Mouse (Mus musculus): ENCODE data around the gene Angpt4. TPM values are rescaled to one million over a fixed set of nuclear protein-coding genes. Genes with fewer than 3 reads are reported as not detected.

The Angpt4 gene
- polyA plus RNA-seq, 1 experiment = not detected

DNA sequence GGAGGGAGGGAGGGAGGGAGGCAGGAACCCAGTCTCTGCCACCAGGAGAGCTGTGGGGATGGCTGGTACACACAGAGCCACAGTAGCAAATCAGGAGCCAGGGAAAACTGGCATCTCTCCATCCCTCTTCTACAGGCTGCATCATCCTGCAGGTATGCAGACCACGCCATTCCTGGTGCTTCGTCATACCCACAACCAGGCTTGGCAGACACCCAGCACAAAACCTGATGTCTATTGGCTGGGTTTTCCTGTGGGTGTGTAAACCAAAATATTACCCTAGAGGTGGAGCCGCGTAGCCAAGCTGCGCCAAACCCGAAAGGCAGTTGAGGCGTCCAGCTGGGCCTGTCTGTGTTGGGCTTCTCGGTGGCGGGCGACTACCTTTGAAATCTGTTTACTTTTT lies 51.5 kb downstream of the Angpt4 start:
- H3K4me1 ChIP-seq (ENCODE audit: control insufficient read depth, insufficient read depth, low read length) = peaks cover 16% of the 10 kb centered on the region
- WGBS = 67% methylated on average over 10 of the region's 10 CpGs
- TF ChIP-seq POLR2A (IDR thresholded peaks at IDR 0.05; ENCODE audit: insufficient read depth, low read depth, low read length) (no peak), CTCF (IDR thresholded peaks at IDR 0.05; ENCODE audit: insufficient read depth, low read depth, low read length) (no peak)
- no peak overlapping the region for H3K4me3 ChIP-seq (ENCODE audit: insufficient read depth, low read depth, low read length)
- no peak overlapping the region for H3K27ac ChIP-seq (ENCODE audit: insufficient read depth, low read depth, low read length)

DNA sequence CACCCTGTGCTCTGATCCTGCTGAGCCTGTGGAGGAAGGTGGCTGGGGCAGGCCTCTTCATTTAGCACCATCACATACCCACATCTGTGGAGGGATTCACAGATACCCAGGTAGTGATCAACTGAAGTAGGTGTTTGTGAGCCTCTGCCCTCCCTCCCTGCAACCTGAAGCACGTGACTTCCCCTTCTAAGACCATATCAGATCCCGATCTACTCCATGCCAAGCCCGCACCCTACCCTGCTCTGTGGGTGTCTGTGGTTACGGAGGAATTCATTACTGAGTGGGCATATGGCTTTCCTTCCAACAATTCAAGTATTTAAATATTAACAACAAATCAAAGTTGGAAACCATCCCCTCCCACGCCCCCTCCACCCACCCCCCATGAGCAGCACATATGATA lies 52.3 kb downstream of the Angpt4 start:
- peaks cover 16% of the 10 kb centered on the region for H3K4me1 ChIP-seq (ENCODE audit: control insufficient read depth, insufficient read depth, low read length)
- TF ChIP-seq POLR2A (IDR thresholded peaks at IDR 0.05; ENCODE audit: insufficient read depth, low read depth, low read length) (no peak), CTCF (IDR thresholded peaks at IDR 0.05; ENCODE audit: insufficient read depth, low read depth, low read length) (no peak)
- 94% methylated on average over 5 of the region's 5 CpGs for WGBS
- no peak overlapping the region for H3K4me3 ChIP-seq (ENCODE audit: insufficient read depth, low read depth, low read length)
- no peak overlapping the region for H3K27ac ChIP-seq (ENCODE audit: insufficient read depth, low read depth, low read length)

DNA sequence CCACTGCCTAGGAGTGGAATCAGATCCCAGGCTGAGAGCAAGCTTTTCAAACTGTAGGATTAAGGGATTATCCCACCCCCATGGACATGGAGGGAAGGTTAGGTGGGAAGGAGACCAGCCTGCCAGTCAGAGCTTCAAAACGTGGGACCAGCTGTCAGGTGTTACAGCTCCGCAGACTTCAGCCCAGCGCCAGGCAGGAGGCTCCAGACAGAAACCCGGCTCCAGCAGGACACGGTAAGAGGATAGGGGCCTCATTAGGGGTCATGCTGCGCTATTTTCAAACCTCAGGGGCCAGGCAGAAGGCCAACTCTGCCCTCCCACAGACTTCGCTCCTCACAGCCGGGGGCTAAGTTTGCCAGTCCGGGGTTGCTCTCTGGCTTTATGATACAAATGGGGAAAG lies 53.0 kb downstream of the Angpt4 start:
- Histone ChIP-seq H3K4me3 (ENCODE audit: insufficient read depth, low read depth, low read length) (no peak overlapping the region), H3K27ac (ENCODE audit: insufficient read depth, low read depth, low read length) (no peak overlapping the region), H3K4me1 (ENCODE audit: control insufficient read depth, insufficient read depth, low read length) (peaks cover 22% of the 10 kb centered on the region)
- 38% methylated on average over 9 of the region's 9 CpGs for WGBS
- no peak for TF ChIP-seq POLR2A (IDR thresholded peaks at IDR 0.05; ENCODE audit: insufficient read depth, low read depth, low read length)
- no peak for TF ChIP-seq CTCF (IDR thresholded peaks at IDR 0.05; ENCODE audit: insufficient read depth, low read depth, low read length)

DNA sequence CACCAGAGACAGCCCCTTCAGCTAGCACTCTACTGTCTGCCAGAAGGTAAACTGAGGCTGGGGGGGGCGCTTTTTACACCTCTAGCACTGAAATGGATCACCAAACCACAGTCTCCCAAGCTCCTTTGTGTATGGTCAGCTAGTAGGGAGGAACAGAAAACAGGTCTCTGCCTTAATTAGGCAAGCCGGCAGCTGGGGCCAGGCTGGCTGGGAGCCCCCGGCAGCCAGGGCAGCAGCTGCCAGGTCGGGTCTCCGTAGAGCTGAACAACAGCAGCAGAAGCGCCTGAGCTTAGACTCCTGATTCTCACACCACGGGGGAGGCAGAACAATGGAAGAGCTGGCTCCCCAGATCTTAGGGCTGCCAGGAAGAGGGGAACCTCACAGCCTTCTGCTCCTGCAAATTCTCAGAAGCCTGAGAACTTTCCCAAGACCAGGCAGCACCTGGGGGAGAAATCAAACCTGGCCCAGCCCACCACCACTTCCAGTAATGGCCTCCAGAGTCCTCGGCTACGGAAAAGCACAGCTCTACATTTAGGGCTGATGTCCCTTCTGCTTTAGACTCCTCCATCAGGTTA lies 56.3 kb downstream of the Angpt4 start:
- Histone ChIP-seq H3K27ac (ENCODE audit: insufficient read depth, low read depth, low read length) (no peak overlapping the region), H3K4me1 (ENCODE audit: control insufficient read depth, insufficient read depth, low read length) (peaks cover 35% of the 10 kb centered on the region)
- 47% methylated on average over 9 of the region's 9 CpGs for WGBS

DNA sequence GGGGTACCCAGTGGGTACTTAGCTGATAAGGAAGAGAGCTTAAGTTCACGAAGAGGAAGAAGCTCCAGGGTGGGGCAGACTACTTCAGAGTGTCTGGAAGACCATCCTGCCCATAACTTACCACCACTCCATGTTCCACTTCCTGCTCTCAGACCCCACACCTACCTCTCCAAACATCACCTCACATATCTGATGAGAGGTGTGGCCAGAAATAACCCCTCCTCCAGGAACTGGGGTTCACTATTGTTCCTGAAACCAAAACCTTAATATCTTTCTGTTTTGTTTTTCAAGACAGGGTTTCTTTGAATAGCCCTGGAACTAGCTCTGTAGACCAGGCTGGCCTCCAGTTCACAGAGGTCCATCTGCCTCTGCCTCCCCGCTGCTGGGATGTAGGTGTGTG lies 56.8 kb downstream of the Angpt4 start:
- H3K4me3 ChIP-seq (ENCODE audit: insufficient read depth, low read depth, low read length) = no peak overlapping the region
- TF ChIP-seq CTCF (IDR thresholded peaks at IDR 0.05; ENCODE audit: insufficient read depth, low read depth, low read length) = no peak
- no peak overlapping the region for H3K27ac ChIP-seq (ENCODE audit: insufficient read depth, low read depth, low read length)
- 85% methylated on average over 2 of the region's 2 CpGs for WGBS
- H3K4me1 ChIP-seq (ENCODE audit: control insufficient read depth, insufficient read depth, low read length) = peaks cover 35% of the 10 kb centered on the region

More for the DNA sequence above, 56.3 kb downstream of the Angpt4 start:
- no peak for TF ChIP-seq POLR2A (IDR thresholded peaks at IDR 0.05; ENCODE audit: insufficient read depth, low read depth, low read length)
- TF ChIP-seq CTCF (IDR thresholded peaks at IDR 0.05; ENCODE audit: insufficient read depth, low read depth, low read length) = no peak
- H3K4me3 ChIP-seq (ENCODE audit: insufficient read depth, low read depth, low read length) = no peak overlapping the region

DNA sequence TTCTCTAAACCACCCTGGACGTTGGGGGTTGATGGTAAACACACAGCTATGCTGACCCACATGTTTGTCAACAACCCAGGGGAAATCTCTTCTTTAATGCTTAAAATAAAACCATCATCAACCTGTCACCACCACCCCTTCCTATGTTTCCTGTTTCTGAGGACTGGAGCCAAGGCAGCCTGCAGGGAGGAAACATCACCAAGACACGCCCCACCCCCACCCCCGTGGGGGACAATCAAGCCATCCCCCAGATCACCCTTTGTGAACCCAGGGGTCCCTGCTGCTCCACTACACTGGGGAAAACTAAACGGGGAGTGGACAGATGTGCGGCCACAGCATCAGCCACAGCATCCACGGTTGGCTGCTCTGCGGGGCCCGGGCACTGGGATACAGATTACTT lies 57.4 kb downstream of the Angpt4 start:
- TF ChIP-seq CTCF (IDR thresholded peaks at IDR 0.05; ENCODE audit: insufficient read depth, low read depth, low read length) = no peak
- no peak for TF ChIP-seq POLR2A (IDR thresholded peaks at IDR 0.05; ENCODE audit: insufficient read depth, low read depth, low read length)
- no peak overlapping the region for H3K27ac ChIP-seq (ENCODE audit: insufficient read depth, low read depth, low read length)
- WGBS = 79% methylated on average over 8 of the region's 8 CpGs
- peaks cover 40% of the 10 kb centered on the region for H3K4me1 ChIP-seq (ENCODE audit: control insufficient read depth, insufficient read depth, low read length)
- H3K4me3 ChIP-seq (ENCODE audit: insufficient read depth, low read depth, low read length) = no peak overlapping the region

DNA sequence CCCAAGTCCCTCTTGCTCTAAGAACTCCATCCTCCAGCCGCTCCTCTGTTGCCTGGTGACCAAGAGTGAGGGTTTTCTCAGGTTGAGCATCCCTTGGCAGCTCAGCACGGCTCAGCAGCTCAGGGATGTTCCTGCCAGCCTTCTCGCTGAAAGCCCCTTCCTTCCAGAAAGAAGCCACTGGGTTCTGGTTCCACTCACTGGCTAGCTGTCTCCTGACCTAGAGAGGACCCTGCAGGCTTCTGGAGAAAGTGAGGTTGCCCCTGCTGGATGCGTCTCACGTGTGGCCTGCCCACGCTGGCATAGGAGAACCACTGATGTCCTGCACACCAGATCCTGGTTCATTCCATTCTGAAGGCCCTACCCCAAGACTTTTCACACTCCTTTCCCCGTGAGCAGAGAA lies 58.0 kb downstream of the Angpt4 start:
- TF ChIP-seq CTCF (IDR thresholded peaks at IDR 0.05; ENCODE audit: insufficient read depth, low read depth, low read length) = no peak
- no peak for TF ChIP-seq POLR2A (IDR thresholded peaks at IDR 0.05; ENCODE audit: insufficient read depth, low read depth, low read length)
- Histone ChIP-seq H3K4me1 (ENCODE audit: control insufficient read depth, insufficient read depth, low read length) (peaks cover 45% of the 10 kb centered on the region), H3K4me3 (ENCODE audit: insufficient read depth, low read depth, low read length) (no peak overlapping the region), H3K27ac (ENCODE audit: insufficient read depth, low read depth, low read length) (no peak overlapping the region)
- WGBS = 87% methylated on average over 7 of the region's 7 CpGs

DNA sequence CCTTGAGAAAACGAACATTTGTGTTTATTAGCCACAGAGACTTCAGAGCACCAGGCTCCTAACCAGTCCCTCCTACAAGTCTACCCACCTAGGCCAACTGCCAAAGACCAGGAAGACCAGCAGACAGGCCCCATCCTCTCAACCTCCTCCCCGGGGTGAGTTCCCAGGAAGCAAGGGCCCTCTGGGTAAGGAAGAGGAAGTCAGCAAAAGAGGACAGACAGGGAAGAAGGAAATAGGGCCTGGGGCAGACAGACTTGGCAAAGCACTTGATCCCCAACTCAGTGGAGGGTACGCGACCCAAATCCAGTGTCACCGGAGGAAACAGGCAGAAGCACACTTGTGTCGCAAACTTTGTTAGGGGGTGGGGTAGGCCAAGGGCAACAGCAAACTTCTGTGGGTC lies 58.4 kb downstream of the Angpt4 start:
- TF ChIP-seq POLR2A (IDR thresholded peaks at IDR 0.05; ENCODE audit: insufficient read depth, low read depth, low read length) (no peak), CTCF (IDR thresholded peaks at IDR 0.05; ENCODE audit: insufficient read depth, low read depth, low read length) (no peak)
- Histone ChIP-seq H3K4me1 (ENCODE audit: control insufficient read depth, insufficient read depth, low read length) (peaks cover 45% of the 10 kb centered on the region), H3K4me3 (ENCODE audit: insufficient read depth, low read depth, low read length) (no peak overlapping the region), H3K27ac (ENCODE audit: insufficient read depth, low read depth, low read length) (no peak overlapping the region)
- 86% methylated on average over 6 of the region's 6 CpGs for WGBS

DNA sequence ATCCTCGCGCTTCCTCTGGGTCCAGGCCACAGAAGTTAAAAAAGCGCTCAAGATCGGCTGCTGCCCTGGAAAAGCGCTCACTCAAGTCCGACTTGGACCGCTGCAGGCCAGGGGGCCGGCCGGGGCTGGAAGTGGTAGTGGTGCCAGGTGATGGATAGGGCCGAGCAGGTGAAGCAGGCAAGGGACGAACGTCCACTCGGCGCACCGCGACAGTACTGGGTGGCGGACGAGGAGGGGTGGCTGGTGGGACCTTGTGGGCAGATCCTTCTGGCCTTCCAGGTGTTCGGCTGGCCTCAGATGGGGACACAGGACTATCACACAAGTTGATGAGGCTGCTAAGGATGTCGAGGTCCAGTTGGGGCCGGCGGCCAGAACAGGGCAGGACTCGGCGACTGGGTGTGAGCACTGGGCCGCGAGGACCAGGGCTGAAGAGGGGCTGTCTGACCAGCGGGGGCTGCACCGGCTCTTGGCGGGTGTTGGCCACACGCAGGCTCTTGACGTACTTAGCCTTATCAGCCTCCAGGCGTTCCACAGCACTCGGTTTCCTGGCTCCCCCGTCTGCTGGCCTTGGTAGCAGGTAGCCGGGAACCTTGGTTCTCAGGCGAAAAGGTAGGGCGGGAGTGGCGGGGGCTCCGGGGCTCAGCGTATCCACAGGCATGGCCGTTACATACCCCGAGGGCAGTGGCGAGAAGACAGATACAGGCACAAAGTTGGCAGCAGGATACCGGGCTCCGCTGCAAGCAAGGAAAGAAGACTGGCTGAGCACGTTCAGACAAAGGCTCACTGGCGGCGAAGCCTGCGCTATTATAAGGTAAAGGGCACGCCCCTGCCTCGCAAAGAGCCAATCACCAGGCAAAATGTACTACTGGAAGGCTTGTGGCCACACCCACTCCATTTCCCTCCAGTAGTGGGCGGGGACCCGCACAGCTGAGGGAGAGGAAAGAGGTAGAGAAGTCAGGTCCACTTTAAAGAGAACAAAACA lies 59.5 kb downstream of the Angpt4 start:
- WGBS = 48% methylated on average over 53 of the region's 53 CpGs
- peaks cover 44% of the 10 kb centered on the region for H3K4me1 ChIP-seq (ENCODE audit: control insufficient read depth, insufficient read depth, low read length)
- no peak overlapping the region for H3K27ac ChIP-seq (ENCODE audit: insufficient read depth, low read depth, low read length)
- peak overlapping the region; percentile 45 for H3K4me3 ChIP-seq (ENCODE audit: insufficient read depth, low read depth, low read length)
- TF ChIP-seq POLR2A (IDR thresholded peaks at IDR 0.05; ENCODE audit: insufficient read depth, low read depth, low read length) (0 out of 2 replicates have a peak, but pooled peaks have one; percentile 41), CTCF (IDR thresholded peaks at IDR 0.05; ENCODE audit: insufficient read depth, low read depth, low read length) (no peak)

All from olfactory bulb, adult 2 months (tissue).